Mouse (Mus musculus): ENCODE results near the gene Gm12248. TPM values are rescaled to one million over a fixed set of nuclear protein-coding genes. Genes with fewer than 3 reads are reported as not detected.

Gene Gm12248
- polyA plus RNA-seq, 1 experiment from 2014 or later = not detected

DNA sequence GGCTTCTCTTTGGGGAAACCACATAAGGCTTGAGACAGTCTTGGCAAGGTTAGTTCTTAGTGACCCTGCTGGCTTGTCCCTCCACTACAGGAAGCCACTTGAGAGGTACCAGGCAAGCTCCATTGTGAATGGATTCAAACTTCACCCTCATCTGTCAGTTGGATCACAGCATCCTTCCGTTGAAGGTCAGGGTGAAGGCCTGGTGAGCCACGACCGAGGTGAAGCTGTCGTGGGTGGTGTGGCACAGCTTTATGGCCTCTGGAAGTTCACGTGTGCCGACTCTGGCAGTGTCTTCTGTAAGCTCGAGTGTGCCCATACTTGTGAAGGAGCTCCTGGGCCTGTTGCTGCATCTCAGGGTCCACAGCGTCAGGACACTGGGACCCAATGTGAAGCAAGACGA is 28.4 kb upstream of the Gm12248 start:
- Histone ChIP-seq H3K9me3 (no peaks in the 10 kb centered on the region), H3K27me3 (no peaks in the 10 kb centered on the region), H3K27ac (replicated peaks) (no peak overlapping the region), H3K4me1 (no peaks in the 10 kb centered on the region), H3K9ac (replicated peaks) (no peak overlapping the region), H3K4me3 (no peak overlapping the region), H3K36me3 (peaks cover 94% of the 10 kb centered on the region), H3K4me2 (replicated peaks) (no peak overlapping the region)
- no peak for ATAC-seq (ENCODE audit: low FRiP score, low read depth)
- 94% methylated on average over 9 of the region's 9 CpGs for WGBS

DNA sequence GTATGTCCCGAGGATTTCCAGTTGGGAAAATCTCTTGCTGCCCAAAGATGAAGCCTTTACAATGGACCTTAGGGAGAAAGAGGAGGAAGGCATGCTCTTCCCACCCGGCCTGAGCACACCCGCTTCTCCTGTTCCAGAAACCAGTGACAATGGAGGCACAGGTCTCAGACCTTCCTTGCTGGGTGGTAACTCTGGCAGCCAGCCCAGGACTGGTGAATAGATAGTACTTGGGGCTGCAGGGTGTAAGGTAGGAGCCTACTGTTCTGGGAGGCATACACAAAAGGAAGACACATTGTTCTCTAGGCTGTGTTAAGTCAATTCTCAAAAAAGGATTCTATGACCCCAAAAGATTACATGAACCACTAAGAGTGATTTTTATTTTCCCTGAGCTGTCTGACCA is 27.7 kb upstream of the Gm12248 start:
- H3K27ac ChIP-seq (replicated peaks) = no peak overlapping the region
- H3K9me3 ChIP-seq = no peaks in the 10 kb centered on the region
- H3K4me3 ChIP-seq = no peak overlapping the region
- no peaks in the 10 kb centered on the region for H3K4me1 ChIP-seq
- WGBS = 82% methylated on average over 3 of the region's 3 CpGs
- no peak for ATAC-seq (ENCODE audit: low FRiP score, low read depth)
- no peaks in the 10 kb centered on the region for H3K27me3 ChIP-seq
- no peak overlapping the region for H3K9ac ChIP-seq (replicated peaks)
- H3K4me2 ChIP-seq (replicated peaks) = no peak overlapping the region
- peaks cover 96% of the 10 kb centered on the region for H3K36me3 ChIP-seq

DNA sequence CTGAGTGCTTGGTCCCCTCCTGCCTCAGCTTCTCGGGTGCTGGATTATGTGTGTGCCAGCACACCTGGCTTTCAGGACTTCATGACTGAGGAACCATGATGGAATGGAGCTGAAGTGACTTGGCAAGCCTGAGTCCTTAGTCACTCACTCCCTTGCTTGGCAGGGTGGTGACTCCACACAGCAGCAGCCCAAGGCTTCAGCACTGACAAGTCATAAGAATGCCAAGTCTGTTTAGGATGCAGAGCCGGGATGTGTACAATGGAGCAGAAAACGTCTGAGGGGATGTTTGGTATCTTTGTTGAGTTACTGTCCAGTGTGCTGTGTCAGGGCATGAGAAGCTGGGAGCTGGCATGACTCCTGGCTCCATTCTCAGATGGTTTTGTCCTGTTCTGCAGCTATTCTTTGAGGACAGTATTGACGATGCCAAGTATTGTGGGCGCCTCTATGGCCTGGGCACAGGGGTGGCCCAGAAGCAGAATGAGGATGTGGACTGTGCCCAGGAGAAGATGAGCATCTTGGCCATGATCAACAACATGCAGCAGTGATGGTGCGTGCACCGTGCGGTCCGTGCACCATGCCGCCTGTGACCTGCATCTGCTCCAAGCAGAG is 24.2 kb upstream of the Gm12248 start:
- WGBS = 92% methylated on average over 10 of the region's 10 CpGs
- H3K4me2 ChIP-seq (replicated peaks) = no peak overlapping the region
- no peaks in the 10 kb centered on the region for H3K4me1 ChIP-seq
- no peaks in the 10 kb centered on the region for H3K9me3 ChIP-seq
- no peak overlapping the region for H3K9ac ChIP-seq (replicated peaks)
- no peaks in the 10 kb centered on the region for H3K27me3 ChIP-seq
- H3K4me3 ChIP-seq = no peak overlapping the region
- no peak overlapping the region for H3K27ac ChIP-seq (replicated peaks)
- ATAC-seq (ENCODE audit: low FRiP score, low read depth) = no peak
- peaks cover 98% of the 10 kb centered on the region for H3K36me3 ChIP-seq

DNA sequence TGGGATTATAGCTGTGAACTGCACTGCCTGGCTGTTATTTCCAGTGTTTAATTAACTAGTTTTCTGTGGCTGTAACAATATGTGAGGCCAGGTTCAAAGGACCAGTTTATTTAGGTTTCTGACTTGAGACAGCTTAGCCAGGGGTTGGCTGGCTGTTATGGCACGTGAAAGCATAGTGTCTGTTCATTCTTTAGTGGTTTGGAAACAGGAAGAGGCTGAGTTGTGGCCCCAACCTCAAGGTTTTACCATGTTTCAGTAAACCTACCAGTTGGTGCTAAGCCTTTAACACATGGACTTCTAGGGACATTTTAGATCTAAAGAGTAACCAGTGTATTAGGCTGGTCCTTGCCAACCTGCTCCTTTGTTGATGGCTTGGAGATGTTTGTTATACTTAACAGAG is 23.6 kb upstream of the Gm12248 start:
- no peak for ATAC-seq (ENCODE audit: low FRiP score, low read depth)
- Histone ChIP-seq H3K4me2 (replicated peaks) (no peak overlapping the region), H3K9me3 (no peaks in the 10 kb centered on the region), H3K27me3 (no peaks in the 10 kb centered on the region), H3K36me3 (peaks cover 98% of the 10 kb centered on the region), H3K9ac (replicated peaks) (no peak overlapping the region), H3K4me3 (no peak overlapping the region), H3K27ac (replicated peaks) (no peak overlapping the region), H3K4me1 (no peaks in the 10 kb centered on the region)
- WGBS = 90% methylated on average over 1 of the region's 1 CpGs

DNA sequence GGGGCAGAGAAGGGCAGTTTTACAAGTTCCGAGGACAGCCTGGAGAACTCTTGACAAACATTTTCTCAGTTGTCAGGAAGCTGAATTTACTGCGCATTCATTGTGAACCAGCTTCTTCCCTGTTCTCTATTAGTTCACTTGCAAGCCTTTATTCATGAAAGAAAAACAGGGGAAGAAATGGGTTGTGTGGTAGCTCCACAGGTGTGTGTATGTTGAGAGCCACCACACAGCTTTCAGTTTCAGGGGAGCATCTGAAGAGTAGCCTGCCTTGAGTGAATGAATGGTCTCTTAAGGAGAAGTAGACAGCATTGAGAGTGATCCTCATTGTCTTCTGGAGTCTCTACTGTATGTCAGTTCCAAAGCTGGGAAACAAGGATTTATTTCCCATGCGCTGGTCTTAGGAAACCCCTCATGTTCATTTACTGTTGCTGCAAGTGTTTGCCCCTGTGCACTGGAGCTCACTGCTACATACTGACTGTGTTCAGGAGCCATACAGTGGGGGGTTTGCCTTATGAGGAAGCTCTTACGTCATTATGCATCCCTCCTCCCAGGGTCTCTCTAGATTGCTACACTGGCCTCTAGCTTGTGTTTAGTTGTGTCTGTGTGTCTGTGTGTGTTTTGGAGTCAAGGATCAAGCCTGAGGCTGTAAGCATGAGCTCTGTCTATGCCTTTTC is 14.9 kb upstream of the Gm12248 start:
- H3K27ac ChIP-seq (replicated peaks) = no peak overlapping the region
- H3K36me3 ChIP-seq = peaks cover 33% of the 10 kb centered on the region
- H3K9ac ChIP-seq (replicated peaks) = no peak overlapping the region
- ATAC-seq (ENCODE audit: low FRiP score, low read depth) = no peak
- H3K4me3 ChIP-seq = no peak overlapping the region
- H3K4me2 ChIP-seq (replicated peaks) = no peak overlapping the region
- 94% methylated on average over 4 of the region's 4 CpGs for WGBS
- peaks cover 14% of the 10 kb centered on the region for H3K4me1 ChIP-seq
- H3K9me3 ChIP-seq = no peaks in the 10 kb centered on the region
- H3K27me3 ChIP-seq = no peaks in the 10 kb centered on the region

DNA sequence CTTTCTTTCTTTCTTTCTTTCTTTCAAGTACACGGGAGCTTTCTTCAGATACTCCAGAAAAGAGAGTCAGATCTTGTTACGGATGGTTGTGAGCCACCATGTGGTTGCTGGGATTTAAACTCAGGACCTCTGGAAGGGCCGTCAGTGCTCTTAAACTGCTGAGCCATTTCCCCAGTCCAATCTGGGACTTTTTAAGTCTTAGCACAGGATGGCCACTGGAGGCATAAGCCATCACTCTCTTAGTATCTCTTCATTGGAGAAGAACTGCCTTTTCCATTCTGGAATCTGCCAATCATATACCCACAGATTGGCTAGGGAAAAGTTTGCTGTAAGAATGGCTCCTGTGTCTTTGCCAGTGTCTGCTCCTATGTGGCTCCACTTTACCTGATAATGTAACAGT is 14.1 kb upstream of the Gm12248 start:
- H3K27ac ChIP-seq (replicated peaks) = no peak overlapping the region
- H3K9me3 ChIP-seq = no peaks in the 10 kb centered on the region
- no peak for ATAC-seq (ENCODE audit: low FRiP score, low read depth)
- H3K27me3 ChIP-seq = no peaks in the 10 kb centered on the region
- H3K9ac ChIP-seq (replicated peaks) = no peak overlapping the region
- peaks cover 14% of the 10 kb centered on the region for H3K4me1 ChIP-seq
- peaks cover 25% of the 10 kb centered on the region for H3K36me3 ChIP-seq
- no peak overlapping the region for H3K4me3 ChIP-seq
- WGBS = 59% methylated on average over 3 of the region's 3 CpGs
- no peak overlapping the region for H3K4me2 ChIP-seq (replicated peaks)

DNA sequence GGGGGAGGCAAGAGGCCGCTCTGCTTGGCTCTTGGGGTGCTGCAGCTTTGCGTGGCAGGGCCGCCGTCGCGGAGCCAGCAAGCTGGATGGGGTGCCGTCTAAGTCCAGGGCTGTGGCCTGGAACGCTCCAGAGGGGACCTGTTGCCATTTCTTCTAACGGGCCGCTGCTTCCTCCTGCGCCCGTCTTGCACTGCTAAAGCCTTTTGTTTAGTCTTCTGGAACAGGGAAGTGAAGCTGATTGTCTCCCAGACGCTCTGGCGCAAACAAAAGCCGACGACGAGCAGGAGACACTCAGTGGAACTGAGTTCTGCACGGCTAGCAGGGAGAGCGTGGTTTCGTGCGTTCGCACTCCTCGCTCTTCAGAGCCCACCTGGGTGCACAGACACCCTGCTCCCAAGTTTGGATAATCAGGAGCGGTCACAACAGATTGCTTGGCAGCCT is 11.4 kb upstream of the Gm12248 start:
- under 1% methylated on average over 24 of the region's 24 CpGs for WGBS
- H3K4me2 ChIP-seq (replicated peaks) = peak overlapping the region; percentile 79
- ATAC-seq (ENCODE audit: low FRiP score, low read depth) = peak; percentile 10

DNA sequence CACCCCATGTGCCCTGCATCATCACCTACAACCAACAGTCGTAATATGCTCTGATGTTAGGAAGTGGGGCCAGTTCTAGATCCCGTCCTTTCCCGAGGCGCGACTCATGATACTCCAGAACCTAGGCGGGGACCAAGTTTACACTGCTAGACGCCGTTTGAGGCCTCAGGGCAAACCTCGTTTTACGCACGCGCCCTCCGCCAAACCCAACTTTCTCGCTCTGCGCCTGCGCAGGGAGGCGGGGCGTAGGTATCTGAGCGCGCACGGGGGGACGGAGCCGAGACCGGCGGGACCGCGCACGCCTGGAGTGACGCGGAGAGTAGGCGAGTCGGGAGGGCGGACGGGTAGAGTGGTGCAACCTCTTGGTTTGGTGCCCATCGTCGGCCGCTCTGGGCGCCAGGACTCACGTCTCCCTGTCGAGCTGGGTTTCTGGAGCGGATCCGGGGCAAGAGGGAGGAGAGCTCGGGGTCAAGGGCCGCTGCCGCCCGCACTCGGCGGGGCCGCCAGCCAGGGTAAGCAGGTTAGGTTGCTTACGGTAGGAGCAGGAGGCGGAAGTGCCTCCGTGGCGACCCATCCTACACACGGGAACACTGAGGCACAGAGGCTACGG is 10.9 kb upstream of the Gm12248 start, which contains the start of gene Cnot8:
Gene Cnot8, plus strand, starts transcription at position 457 of the 610 bp plus-strand sequence.
- H3K9me3 ChIP-seq = no peaks in the 10 kb centered on the region
- H3K4me3 ChIP-seq = peak within 1 kb of the TSS; percentile 95
- H3K9ac ChIP-seq (replicated peaks) = peak within 1 kb of the TSS; percentile 87
- peaks cover 14% of the 10 kb centered on the region for H3K4me1 ChIP-seq
- ATAC-seq (ENCODE audit: low FRiP score, low read depth) = peak; percentile 97
- H3K36me3 ChIP-seq = no peaks in the 10 kb centered on the region
- peaks cover 5% of the 10 kb centered on the region; the same call in 1 of the 2 replicates for H3K27me3 ChIP-seq
- H3K27ac ChIP-seq (replicated peaks) = peak within 1 kb of the TSS; percentile 87
- under 1% methylated on average over 55 of the region's 55 CpGs for WGBS
- H3K4me2 ChIP-seq (replicated peaks) = peak within 1 kb of the TSS; percentile 79

More for the DNA sequence above, 11.4 kb upstream of the Gm12248 start:
- Histone ChIP-seq H3K27ac (replicated peaks) (peak overlapping the region; percentile 87), H3K9me3 (no peaks in the 10 kb centered on the region), H3K4me3 (peak overlapping the region; percentile 95), H3K4me1 (peaks cover 14% of the 10 kb centered on the region), H3K27me3 (no peaks in the 10 kb centered on the region), H3K9ac (replicated peaks) (peak overlapping the region; percentile 87), H3K36me3 (no peaks in the 10 kb centered on the region)

DNA sequence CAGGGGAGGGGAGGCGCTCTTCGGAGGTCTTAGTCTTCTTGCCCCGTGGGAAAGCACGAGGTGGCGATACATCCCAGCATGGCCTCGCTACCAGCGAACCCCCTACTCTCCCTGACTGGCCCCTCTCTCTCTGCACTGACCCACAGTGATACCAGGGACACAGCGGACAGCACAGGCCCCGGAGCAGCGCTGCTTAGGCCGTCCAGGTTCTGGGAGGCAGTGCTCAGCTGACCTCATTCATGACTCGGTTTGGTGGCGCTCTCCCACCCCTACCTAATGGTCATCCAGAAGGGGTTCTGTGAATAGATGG is 10.4 kb upstream of the Gm12248 start:
- peak overlapping the region; percentile 55 for H3K9ac ChIP-seq (replicated peaks)
- H3K9me3 ChIP-seq = no peaks in the 10 kb centered on the region
- H3K27me3 ChIP-seq = peaks cover 10% of the 10 kb centered on the region; the same call in 1 of the 2 replicates
- peak overlapping the region; percentile 79 for H3K4me2 ChIP-seq (replicated peaks)
- WGBS = 59% methylated on average over 13 of the region's 13 CpGs
- H3K27ac ChIP-seq (replicated peaks) = peak overlapping the region; percentile 69
- H3K4me1 ChIP-seq = peaks cover 14% of the 10 kb centered on the region
- H3K36me3 ChIP-seq = no peaks in the 10 kb centered on the region
- H3K4me3 ChIP-seq = peak overlapping the region; percentile 95
- peak; percentile 68 for ATAC-seq (ENCODE audit: low FRiP score, low read depth)

DNA sequence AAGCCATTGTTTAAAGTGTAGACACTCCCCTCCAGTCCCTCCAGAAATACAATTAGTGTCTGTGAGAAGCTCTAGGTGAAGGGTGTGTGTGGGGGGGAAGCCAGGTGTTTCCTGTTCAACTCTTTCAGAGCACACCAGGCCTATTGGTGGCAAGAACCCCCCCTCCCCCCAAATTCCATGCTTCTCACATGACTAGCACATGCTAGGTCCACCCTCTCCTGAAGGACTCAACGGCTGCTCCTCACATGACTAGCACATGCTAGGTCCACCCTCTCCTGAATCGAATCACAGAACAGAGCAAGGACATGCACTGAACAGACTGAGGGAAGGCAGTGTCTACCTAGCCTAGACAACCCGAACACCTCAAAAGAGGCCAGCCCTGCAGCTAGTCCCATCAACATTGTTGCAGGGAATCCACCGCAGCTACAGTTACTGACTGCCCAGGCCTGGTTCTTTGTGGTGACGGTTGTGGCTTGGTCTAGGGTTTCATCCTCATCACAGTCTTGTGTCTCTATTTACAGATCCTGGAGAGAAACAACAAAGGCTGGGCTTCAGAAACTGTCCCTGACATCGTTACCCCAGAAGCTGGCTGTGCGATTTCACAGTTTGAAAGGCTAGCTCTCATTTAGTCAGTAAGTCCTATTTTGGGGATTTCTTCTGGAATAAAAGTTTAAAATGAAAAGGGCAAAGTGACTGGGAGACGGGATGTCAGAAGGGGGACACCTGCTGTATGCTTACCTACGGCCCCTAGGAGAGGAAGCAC is 9.8 kb upstream of the Gm12248 start:
- Histone ChIP-seq H3K4me2 (replicated peaks) (peak overlapping the region; percentile 79), H3K27me3 (peaks cover 15% of the 10 kb centered on the region), H3K4me1 (peaks cover 16% of the 10 kb centered on the region), H3K9me3 (no peaks in the 10 kb centered on the region), H3K9ac (replicated peaks) (peak overlapping the region; percentile 55), H3K27ac (replicated peaks) (peak overlapping the region; percentile 69; the same call in 1 of the 2 replicates), H3K4me3 (peak overlapping the region; percentile 95; the same call in 1 of the 2 replicates), H3K36me3 (no peaks in the 10 kb centered on the region)
- no peak for ATAC-seq (ENCODE audit: low FRiP score, low read depth)
- 90% methylated on average over 9 of the region's 9 CpGs for WGBS

DNA sequence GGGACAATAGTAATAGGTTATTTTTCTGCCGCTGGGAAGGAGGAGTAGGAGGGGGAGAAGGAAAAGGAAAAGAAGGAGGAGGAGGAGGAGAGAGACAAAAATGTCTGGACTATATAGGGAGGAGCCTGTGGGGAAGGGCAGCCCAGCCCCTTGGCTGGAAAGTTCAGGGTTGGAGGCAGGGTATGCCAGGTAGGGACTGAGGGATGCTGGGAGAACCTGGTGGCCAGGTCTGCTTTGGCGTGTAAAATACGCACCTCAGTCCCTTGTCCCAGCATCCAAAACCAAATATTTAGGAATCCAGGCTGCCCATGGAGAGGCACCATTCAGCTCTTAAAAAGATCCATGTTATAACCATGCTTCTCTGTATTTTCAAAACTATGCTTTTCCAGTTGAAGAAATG is 9.2 kb upstream of the Gm12248 start:
- H3K4me3 ChIP-seq = no peak overlapping the region
- H3K27me3 ChIP-seq = peaks cover 21% of the 10 kb centered on the region
- WGBS = 70% methylated on average over 3 of the region's 3 CpGs
- no peak overlapping the region for H3K4me2 ChIP-seq (replicated peaks)
- H3K4me1 ChIP-seq = peaks cover 20% of the 10 kb centered on the region
- no peaks in the 10 kb centered on the region for H3K9me3 ChIP-seq
- H3K36me3 ChIP-seq = no peaks in the 10 kb centered on the region
- no peak overlapping the region for H3K9ac ChIP-seq (replicated peaks)
- ATAC-seq (ENCODE audit: low FRiP score, low read depth) = no peak
- H3K27ac ChIP-seq (replicated peaks) = no peak overlapping the region

All from midbrain, embryonic 12.5 days (tissue).